Mouse (Mus musculus): ENCODE data around the gene Galnt2. TPM values are rescaled to one million over a fixed set of nuclear protein-coding genes. Genes with fewer than 3 reads are reported as not detected.

The Galnt2 gene
- polyA plus RNA-seq, 2 experiments: 37.8 to 66.9 TPM

DNA sequence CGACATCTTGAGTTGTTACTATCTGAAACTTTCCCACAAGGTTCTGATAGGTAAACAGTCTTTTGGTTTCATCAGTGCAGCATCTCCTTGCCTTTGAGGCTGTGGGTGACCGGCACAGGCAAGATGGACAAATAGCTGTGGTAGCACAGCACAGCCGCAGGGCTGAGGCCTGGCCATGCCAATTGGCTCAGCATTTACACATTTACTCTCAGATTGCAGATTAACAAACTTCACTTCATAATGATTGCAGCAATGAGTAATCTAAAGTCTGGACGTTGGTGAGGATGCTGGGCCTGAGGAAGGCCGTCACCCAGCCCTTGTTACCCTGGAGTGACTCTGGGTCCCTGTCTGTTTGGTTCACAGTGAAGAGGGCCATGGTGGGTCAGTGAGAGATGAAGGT is 11.7 kb downstream of the Galnt2 start:
- H3K4me1 ChIP-seq (ENCODE audit: control insufficient read depth, insufficient read depth, low read length): no peaks in the 10 kb centered on the region
- DNase-seq (ENCODE audit: low spot score): no peak
- no peak overlapping the region for H3K4me2 ChIP-seq (replicated peaks; ENCODE audit: low read depth, low read length, severe bottlenecking)
- 95% methylated on average over 5 of the region's 5 CpGs for WGBS
- H3K27ac ChIP-seq (replicated peaks; ENCODE audit: low read depth, low read length): no peak overlapping the region
- TF ChIP-seq POLR2A (IDR thresholded peaks at IDR 0.05; ENCODE audit: borderline replicate concordance, extremely low read depth, insufficient read depth, insufficient read length): no peak
- no peak overlapping the region for H3K9ac ChIP-seq (ENCODE audit: low read depth, low read length, severe bottlenecking)
- no peak for ATAC-seq (ENCODE audit: low FRiP score, low read depth)
- peaks cover 3% of the 10 kb centered on the region; the same call in 1 of the 2 replicates for H3K36me3 ChIP-seq (ENCODE audit: control insufficient read depth, insufficient read depth, low read length)
- H3K9me3 ChIP-seq (ENCODE audit: control insufficient read depth, low read length): no peaks in the 10 kb centered on the region
- H3K27me3 ChIP-seq (ENCODE audit: control insufficient read depth, insufficient read depth, low read length): no peaks in the 10 kb centered on the region
- H3K4me3 ChIP-seq (replicated peaks; ENCODE audit: low read length): no peak overlapping the region

- no peak for ATAC-seq (ENCODE audit: low FRiP score, low read depth)
- Histone ChIP-seq H3K4me2 (replicated peaks; ENCODE audit: low read depth, low read length, severe bottlenecking) (no peak overlapping the region), H3K4me3 (replicated peaks; ENCODE audit: low read length) (no peak overlapping the region), H3K27ac (replicated peaks; ENCODE audit: low read depth, low read length) (no peak overlapping the region), H3K9me3 (ENCODE audit: control insufficient read depth, low read length) (no peaks in the 10 kb centered on the region), H3K4me1 (ENCODE audit: control insufficient read depth, insufficient read depth, low read length) (peaks cover 9% of the 10 kb centered on the region; the same call in 1 of the 2 replicates), H3K27me3 (ENCODE audit: control insufficient read depth, insufficient read depth, low read length) (no peaks in the 10 kb centered on the region), H3K9ac (ENCODE audit: low read depth, low read length, severe bottlenecking) (no peak overlapping the region), H3K36me3 (ENCODE audit: control insufficient read depth, insufficient read depth, low read length) (peaks cover 3% of the 10 kb centered on the region; the same call in 1 of the 2 replicates)
- 89% methylated on average over 6 of the region's 6 CpGs for WGBS
- DNase-seq (ENCODE audit: low spot score): no peak
- TF ChIP-seq POLR2A (IDR thresholded peaks at IDR 0.05; ENCODE audit: borderline replicate concordance, extremely low read depth, insufficient read depth, insufficient read length): no peak
These were observed 16.4 kb downstream of the Galnt2 start for GRCm38 (mm10) chr8:124247581-124247980.

DNA sequence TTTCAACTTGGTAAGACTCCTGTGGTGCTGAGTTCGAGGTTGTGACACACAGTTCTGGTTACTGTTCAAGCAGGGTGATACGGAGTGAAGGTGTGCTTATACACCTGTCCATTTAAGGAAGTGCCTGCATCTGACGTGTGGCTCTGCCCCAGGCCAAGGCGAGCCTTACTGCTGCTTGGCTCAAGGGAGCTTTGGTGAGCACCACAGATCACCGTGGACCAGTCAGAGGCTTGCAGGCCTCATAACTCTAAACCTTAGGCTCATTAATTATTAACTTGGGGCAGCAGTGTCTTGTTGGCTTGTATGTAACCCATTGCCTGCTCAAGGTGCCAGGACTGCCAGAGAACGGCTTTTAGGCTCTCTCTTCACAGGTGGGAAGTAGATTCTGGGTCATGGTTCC is 17.5 kb downstream of the Galnt2 start:
- Histone ChIP-seq H3K27me3 (ENCODE audit: control insufficient read depth, insufficient read depth, low read length) (no peaks in the 10 kb centered on the region), H3K4me2 (replicated peaks; ENCODE audit: low read depth, low read length, severe bottlenecking) (no peak overlapping the region), H3K9ac (ENCODE audit: low read depth, low read length, severe bottlenecking) (no peak overlapping the region), H3K4me1 (ENCODE audit: control insufficient read depth, insufficient read depth, low read length) (peaks cover 14% of the 10 kb centered on the region; the same call in 1 of the 2 replicates), H3K9me3 (ENCODE audit: control insufficient read depth, low read length) (no peaks in the 10 kb centered on the region), H3K36me3 (ENCODE audit: control insufficient read depth, insufficient read depth, low read length) (peaks cover 2% of the 10 kb centered on the region; the same call in 1 of the 2 replicates), H3K4me3 (replicated peaks; ENCODE audit: low read length) (no peak overlapping the region), H3K27ac (replicated peaks; ENCODE audit: low read depth, low read length) (no peak overlapping the region)
- ATAC-seq (ENCODE audit: low FRiP score, low read depth) (no peak), DNase-seq (ENCODE audit: low spot score) (no peak)
- 91% methylated on average over 6 of the region's 6 CpGs for WGBS
- no peak for TF ChIP-seq POLR2A (IDR thresholded peaks at IDR 0.05; ENCODE audit: borderline replicate concordance, extremely low read depth, insufficient read depth, insufficient read length)

- 26% methylated on average over 3 of the region's 3 CpGs for WGBS
- Histone ChIP-seq H3K4me3 (replicated peaks; ENCODE audit: low read length) (no peak overlapping the region), H3K27me3 (ENCODE audit: control insufficient read depth, insufficient read depth, low read length) (no peaks in the 10 kb centered on the region), H3K9ac (ENCODE audit: low read depth, low read length, severe bottlenecking) (no peak overlapping the region), H3K27ac (replicated peaks; ENCODE audit: low read depth, low read length) (no peak overlapping the region), H3K4me2 (replicated peaks; ENCODE audit: low read depth, low read length, severe bottlenecking) (no peak overlapping the region), H3K9me3 (ENCODE audit: control insufficient read depth, low read length) (no peaks in the 10 kb centered on the region), H3K36me3 (ENCODE audit: control insufficient read depth, insufficient read depth, low read length) (no peaks in the 10 kb centered on the region), H3K4me1 (ENCODE audit: control insufficient read depth, insufficient read depth, low read length) (peaks cover 14% of the 10 kb centered on the region; the same call in 1 of the 2 replicates)
- no peak for DNase-seq (ENCODE audit: low spot score)
- TF ChIP-seq POLR2A (IDR thresholded peaks at IDR 0.05; ENCODE audit: borderline replicate concordance, extremely low read depth, insufficient read depth, insufficient read length): no peak
- ATAC-seq (ENCODE audit: low FRiP score, low read depth): no peak
These were observed 19.1 kb downstream of the Galnt2 start for GRCm38 (mm10) chr8:124250255-124250654.

DNA sequence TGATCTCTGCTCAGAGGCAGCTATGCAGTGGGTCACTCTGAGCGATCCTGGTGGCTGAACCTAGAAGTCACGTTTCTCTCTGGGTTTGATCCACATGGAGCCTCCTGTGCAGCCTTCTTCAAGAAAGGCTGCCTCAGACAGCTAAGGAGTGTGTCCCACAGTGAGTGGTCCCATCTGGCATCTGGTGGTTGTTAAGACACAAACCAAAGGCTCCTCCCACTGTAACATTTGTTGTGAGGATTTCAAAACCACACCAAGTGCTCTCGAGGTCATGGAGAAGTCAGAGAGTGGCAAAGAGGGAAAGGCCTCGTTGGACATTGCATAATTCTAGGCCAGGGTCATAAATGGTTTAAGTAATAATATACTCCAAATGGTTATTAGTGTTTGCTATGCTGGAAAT is 19.6 kb downstream of the Galnt2 start:
- ATAC-seq (ENCODE audit: low FRiP score, low read depth) (no peak), DNase-seq (ENCODE audit: low spot score) (no peak)
- H3K36me3 ChIP-seq (ENCODE audit: control insufficient read depth, insufficient read depth, low read length): no peaks in the 10 kb centered on the region
- no peaks in the 10 kb centered on the region for H3K27me3 ChIP-seq (ENCODE audit: control insufficient read depth, insufficient read depth, low read length)
- H3K27ac ChIP-seq (replicated peaks; ENCODE audit: low read depth, low read length): no peak overlapping the region
- H3K4me3 ChIP-seq (replicated peaks; ENCODE audit: low read length): no peak overlapping the region
- no peak overlapping the region for H3K4me2 ChIP-seq (replicated peaks; ENCODE audit: low read depth, low read length, severe bottlenecking)
- TF ChIP-seq POLR2A (IDR thresholded peaks at IDR 0.05; ENCODE audit: borderline replicate concordance, extremely low read depth, insufficient read depth, insufficient read length): no peak
- H3K9ac ChIP-seq (ENCODE audit: low read depth, low read length, severe bottlenecking): no peak overlapping the region
- no peaks in the 10 kb centered on the region for H3K9me3 ChIP-seq (ENCODE audit: control insufficient read depth, low read length)
- peaks cover 14% of the 10 kb centered on the region; the same call in 1 of the 2 replicates for H3K4me1 ChIP-seq (ENCODE audit: control insufficient read depth, insufficient read depth, low read length)
- WGBS: 14% methylated on average over 4 of the region's 4 CpGs

GRCm38 (mm10) chr8:124252533-124252950 is 21.4 kb downstream of the Galnt2 start:
- DNase-seq (ENCODE audit: low spot score) (no peak), ATAC-seq (ENCODE audit: low FRiP score, low read depth) (no peak)
- no peaks in the 10 kb centered on the region for H3K36me3 ChIP-seq (ENCODE audit: control insufficient read depth, insufficient read depth, low read length)
- H3K27me3 ChIP-seq (ENCODE audit: control insufficient read depth, insufficient read depth, low read length): no peaks in the 10 kb centered on the region
- 72% methylated on average over 5 of the region's 5 CpGs for WGBS
- H3K4me2 ChIP-seq (replicated peaks; ENCODE audit: low read depth, low read length, severe bottlenecking): no peak overlapping the region
- TF ChIP-seq POLR2A (IDR thresholded peaks at IDR 0.05; ENCODE audit: borderline replicate concordance, extremely low read depth, insufficient read depth, insufficient read length): no peak
- no peak overlapping the region for H3K4me3 ChIP-seq (replicated peaks; ENCODE audit: low read length)
- no peak overlapping the region for H3K9ac ChIP-seq (ENCODE audit: low read depth, low read length, severe bottlenecking)
- H3K9me3 ChIP-seq (ENCODE audit: control insufficient read depth, low read length): no peaks in the 10 kb centered on the region
- H3K27ac ChIP-seq (replicated peaks; ENCODE audit: low read depth, low read length): no peak overlapping the region
- peaks cover 28% of the 10 kb centered on the region for H3K4me1 ChIP-seq (ENCODE audit: control insufficient read depth, insufficient read depth, low read length)
